Mouse (Mus musculus): ENCODE measurements at regions not wholly inside any gene's neighbourhood (a gene's known extent, or its start where the extent isn't known, plus 50 kb on each side); places are given as distances from the start of the nearest gene placed in this dataset.

- TF ChIP-seq CTCF (IDR thresholded peaks at IDR 0.05; ENCODE audit: control insufficient read depth, insufficient read depth, insufficient replicate concordance, low read depth, low read length), result no peak
- no peak for TF ChIP-seq POLR2A (IDR thresholded peaks at IDR 0.05; ENCODE audit: control insufficient read depth, low read depth, low read length)
Observed at GRCm38 (mm10) chr10:101015416-101015815, 425.1 kb downstream of the 1700017N19Rik start.

All from testis, adult 2 months (tissue).